Mouse (Mus musculus) adipocyte (in vitro differentiated cells): ENCODE data around the gene Zfyve19.

Experiments used
- DNase-seq: peaks from one replicate; pipeline ENCODE4 v3.0.0-alpha.2; 2016; ENCODE audit warnings: low spot score

Gene Zfyve19

DNA sequence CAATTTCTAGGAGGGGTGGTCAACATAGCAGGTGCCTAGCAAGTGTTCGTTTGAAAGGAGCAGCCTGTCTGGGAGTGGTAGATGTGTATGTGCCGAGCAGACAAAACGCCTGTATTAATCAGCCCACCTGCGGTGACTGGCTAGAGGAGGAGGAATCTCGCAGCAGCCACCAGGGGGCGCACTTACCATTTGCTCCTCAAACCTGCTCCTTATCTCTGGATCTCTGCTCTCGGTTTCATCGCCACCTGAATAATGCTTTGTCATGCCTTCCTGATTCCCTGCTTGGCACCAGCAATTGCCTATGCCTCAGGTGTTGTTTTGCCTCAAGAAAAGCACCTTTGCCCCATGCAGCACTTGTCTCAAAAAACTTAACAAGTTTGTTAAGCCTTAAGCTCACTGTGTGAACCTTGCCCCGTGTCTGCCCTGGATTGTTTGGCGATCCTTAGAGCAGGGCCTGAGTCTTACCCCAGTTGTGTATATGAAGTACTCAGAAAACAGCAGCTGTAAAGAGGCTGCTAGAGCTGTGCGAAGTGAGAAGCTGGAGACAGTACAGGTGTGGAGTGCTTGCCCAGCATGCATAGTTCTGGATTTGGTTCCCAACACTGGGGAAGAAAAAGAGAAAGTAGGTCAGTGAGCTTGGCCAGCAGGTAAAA lies 42.5 kb downstream of the Zfyve19 start:
- peak; percentile 91 for DNase-seq

GRCm38 (mm10) chr2:119254976-119255375 lies 46.6 kb downstream of the Zfyve19 start:
- DNase-seq, result no peak

DNA sequence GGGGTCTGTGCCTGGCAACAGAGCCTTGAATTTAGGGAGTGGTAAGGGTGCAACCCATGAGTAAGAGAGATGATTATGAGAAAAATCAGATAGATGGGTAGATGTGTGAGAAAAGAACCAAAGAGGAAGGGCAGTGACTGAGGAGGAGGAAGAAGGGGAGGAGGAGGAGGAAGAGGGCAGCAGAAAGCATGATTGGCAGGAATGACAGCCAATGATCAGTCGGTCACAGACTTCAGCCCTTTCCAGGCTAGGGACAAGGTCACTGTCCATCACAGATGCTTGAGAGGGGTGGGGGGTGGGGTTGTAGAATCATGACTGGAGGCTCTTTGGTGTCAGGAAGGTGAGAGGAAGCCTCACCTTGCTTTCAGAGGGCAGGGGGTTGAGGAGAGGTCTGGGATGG lies 52.1 kb downstream of the Zfyve19 start:
- DNase-seq, result no peak

DNA sequence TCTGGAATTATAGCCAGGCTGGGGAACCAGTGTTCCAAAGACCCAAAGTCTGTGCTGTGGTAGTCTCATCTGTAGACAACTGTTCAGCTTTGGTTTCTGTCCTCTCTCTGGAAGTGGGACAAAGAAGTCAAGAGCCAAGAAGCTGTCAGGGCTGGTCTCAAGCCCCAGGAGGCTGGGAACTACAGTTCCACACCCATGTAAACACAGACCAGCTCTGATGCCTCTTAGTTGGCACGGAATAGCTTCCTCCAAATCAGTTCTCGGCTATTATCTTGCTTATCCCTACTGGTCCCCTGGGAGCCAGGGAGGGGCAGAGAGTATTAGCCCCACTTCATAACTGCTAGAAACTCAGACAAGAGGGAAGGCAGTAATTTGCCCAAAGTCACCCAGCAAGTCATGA lies 52.9 kb downstream of the Zfyve19 start:
- DNase-seq, result peak; percentile 87

DNA sequence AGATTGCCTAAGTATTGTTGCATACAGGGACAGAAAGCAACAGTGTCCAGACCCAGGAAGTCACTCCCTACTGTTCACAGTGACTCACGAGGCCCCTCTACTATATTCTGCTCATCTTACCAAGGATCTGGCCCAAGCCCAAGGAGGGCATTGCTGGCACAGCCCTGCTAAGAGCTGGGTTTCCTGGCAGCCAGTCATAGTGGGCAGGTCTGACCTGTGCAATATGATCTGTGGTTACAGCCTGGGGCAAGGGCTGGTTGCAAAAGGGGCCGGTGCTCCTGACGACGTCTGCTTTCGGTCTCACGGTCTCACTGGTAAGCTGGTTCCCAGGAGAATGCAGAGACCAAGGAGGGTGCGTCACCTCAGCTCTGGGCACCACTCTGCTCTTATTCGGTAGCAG lies 54.6 kb downstream of the Zfyve19 start:
- peak; percentile 94 for DNase-seq

GRCm38 (mm10) chr2:119263813-119264212 lies 55.4 kb downstream of the Zfyve19 start:
- DNase-seq, result no peak
